Mouse (Mus musculus): ENCODE results near the gene Churc1.

Gene Churc1

DNA sequence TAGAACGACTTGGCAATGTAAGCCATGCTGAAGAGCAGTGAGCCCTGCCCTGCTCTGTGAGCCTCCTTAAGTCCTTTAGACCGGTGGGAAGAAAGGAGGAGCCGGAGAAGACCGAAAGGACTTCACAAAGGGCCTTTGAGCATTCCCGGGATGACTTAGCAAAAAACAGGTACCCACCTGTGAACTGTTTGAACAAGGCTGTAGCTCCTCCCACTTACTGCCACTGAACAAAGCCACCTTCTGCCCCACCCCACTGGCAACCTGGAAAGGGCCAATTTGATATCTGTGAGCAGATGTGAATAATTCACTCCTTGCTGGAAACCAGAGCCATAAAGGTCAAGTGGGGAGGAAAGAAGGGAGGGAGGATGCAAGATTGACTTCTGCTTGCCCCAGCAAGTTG lies 30.0 kb downstream of the Churc1 start, which contains the start of gene Gpx2:
TSS of gene Gpx2 (minus strand) at position 205 of the 400 bp plus-strand sequence.
- no peak for DNase-seq (ENCODE audit: low read depth, low spot score)

GRCm38 (mm10) chr12:76796938-76797539 lies 31.7 kb downstream of the Churc1 start:
- no peak for DNase-seq (ENCODE audit: low read depth, low spot score)

GRCm38 (mm10) chr12:76798008-76798720 lies 32.8 kb downstream of the Churc1 start:
- no peak for DNase-seq (ENCODE audit: low read depth, low spot score)

DNA sequence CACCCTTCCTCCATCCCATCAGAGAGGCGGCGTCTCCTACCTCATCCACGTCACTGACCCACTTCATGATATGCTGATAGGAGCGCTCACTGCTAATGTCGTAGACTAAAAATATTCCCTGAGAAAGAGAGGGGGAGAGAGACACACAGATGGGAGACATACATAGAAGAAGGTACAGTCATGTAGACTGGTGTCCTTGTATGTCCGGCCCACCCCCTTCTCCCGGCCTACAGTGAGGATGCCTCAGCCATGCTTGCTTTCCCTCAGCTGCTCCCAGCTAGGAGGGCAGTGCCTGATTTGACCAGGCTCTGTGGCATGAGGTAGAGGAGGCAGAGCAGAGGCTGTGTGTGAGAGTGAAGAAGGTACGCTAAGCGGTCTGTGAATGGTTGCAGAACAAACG lies 37.7 kb downstream of the Churc1 start:
- DNase-seq (ENCODE audit: low read depth, low spot score), result no peak

DNA sequence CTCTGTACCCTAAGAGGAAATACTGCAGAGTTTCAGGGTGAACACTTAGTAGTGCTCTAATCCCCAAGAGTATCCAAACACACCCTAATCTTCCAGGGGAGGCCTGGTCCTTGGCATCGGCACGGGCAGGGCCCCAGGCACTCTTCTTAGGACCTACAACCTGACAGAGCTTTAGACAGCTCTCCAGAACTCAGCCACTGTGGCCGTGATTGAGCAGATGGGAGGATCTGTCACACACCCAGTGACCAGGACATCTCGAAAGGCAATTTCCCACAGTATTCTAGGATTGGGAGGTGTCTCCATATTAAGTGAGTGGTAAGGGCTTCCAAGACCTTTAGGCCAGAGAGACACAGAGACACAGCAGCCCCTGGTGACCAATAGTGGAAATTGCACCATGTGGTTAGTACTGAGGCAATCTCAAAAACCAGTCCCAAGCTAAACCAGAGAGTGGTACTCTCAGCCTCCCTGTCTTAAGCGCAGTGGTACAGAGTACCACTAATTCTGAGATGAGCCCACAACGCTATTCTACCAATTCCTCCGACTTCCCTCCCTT lies 38.4 kb downstream of the Churc1 start:
- peak; percentile 70 for DNase-seq (ENCODE audit: low read depth, low spot score)

- no peak for DNase-seq (ENCODE audit: low read depth, low spot score)
Measured at GRCm38 (mm10) chr12:76805056-76805811, 39.9 kb downstream of the Churc1 start.

DNA sequence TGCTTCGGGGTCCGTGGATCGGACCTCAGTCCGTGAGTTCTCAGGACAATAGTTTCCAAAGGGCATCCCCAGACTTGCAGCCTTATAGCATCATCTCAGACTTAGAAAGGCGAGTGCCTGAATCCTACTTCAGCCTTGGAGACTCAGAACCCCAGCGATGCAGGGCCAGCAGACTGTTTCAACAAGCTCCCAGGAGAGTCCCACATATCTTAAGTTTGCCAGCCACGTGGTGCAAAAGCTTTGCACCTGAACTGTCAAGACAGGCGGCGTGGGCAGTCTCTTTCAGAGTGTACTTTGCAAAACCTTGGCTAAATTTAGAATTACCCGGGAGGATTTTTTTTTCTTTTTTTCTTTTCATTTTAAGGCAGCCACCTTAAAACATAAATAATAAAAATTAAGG lies 42.5 kb downstream of the Churc1 start:
- DNase-seq (ENCODE audit: low read depth, low spot score), result no peak

DNA sequence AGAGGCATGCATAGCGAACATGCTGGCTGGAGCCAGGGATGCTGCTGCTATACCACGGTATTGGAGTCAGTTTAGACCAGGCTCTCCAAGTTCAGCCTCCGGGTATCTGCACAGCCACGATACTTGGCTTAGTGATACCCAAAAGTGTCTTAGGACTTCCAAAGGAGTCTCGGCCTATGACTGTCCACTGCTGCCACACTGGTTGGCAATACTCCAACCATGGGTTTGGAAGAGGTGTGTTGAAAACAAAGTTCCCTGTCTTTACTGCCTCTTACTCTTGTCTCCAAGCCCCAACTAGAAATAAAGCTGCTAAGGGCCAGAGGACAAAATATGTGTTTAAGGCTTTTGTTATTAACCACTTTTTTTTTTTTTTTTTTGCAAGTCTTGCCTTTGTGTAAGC lies 45.2 kb downstream of the Churc1 start:
- DNase-seq (ENCODE audit: low read depth, low spot score), result no peak

- no peak for DNase-seq (ENCODE audit: low read depth, low spot score)
Measured at GRCm38 (mm10) chr12:76811006-76811405, 45.7 kb downstream of the Churc1 start.

DNA sequence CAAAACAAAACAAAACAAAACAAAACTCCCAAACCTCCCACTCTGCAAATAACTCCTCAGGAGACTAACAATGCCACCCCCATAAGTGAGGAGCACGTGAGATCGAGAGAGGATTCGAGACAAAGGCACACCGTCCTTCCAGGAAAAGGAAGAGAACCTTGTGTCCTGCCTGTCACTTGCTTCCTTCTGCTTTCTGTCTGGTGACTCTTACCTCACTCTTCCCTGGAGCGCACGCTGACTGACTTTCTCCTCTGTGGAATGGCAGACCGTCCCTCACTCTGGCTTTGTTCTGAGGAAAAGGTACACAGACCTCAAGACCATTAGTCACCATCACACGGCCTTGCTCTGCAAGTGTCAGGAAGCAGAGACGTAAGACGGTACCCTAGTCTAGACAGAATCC lies 48.2 kb downstream of the Churc1 start:
- DNase-seq (ENCODE audit: low read depth, low spot score), result no peak

GRCm38 (mm10) chr12:76814120-76814519 lies 48.8 kb downstream of the Churc1 start:
- DNase-seq (ENCODE audit: low read depth, low spot score), result no peak

GRCm38 (mm10) chr12:76816720-76817119 lies 51.4 kb downstream of the Churc1 start:
- DNase-seq (ENCODE audit: low read depth, low spot score), result no peak

DNA sequence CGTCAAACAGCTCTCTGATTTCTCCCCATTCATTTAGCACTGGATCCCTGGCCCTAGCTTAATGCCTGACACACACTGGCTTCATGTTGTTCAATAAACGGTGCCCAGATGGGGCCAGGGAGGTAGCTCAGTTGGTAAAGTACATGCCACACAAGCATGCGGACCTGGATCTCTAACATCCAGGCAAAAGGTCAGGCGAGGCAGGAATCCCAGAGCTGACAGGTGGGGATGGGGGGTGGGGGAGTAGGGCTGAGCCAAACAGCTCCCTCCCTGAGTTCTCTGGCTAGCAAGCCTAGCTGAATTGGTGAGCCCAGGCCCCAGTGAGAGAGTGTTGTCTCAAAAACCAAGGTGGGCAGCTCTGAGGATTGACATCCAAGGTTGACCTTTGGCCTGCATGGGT lies 51.8 kb downstream of the Churc1 start:
- DNase-seq (ENCODE audit: low read depth, low spot score), result no peak

- DNase-seq (ENCODE audit: low read depth, low spot score), result no peak
Measured at GRCm38 (mm10) chr12:76818120-76818519, 52.8 kb downstream of the Churc1 start.

DNA sequence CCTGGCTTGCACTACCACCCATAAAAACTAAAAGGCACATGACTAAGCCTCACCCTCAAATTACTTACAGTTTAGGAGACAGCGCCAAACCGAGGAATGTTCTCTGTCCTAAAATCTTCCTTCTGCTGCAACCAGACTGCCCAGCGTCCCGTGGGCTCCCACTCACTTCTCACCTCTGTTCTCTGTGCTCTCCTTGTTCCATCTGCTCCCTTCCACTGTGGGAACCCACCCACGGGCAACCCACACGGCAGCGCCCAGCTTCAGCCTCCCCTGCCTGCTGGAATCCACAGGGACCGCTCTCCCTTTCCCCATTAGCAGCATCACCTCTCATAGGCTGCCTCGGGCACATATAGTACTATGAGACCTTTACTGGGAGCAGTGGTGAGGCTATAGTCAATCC lies 53.6 kb downstream of the Churc1 start:
- no peak for DNase-seq (ENCODE audit: low read depth, low spot score)

- DNase-seq (ENCODE audit: low read depth, low spot score), result no peak
Measured at GRCm38 (mm10) chr12:76819816-76820215, 54.5 kb downstream of the Churc1 start.

DNA sequence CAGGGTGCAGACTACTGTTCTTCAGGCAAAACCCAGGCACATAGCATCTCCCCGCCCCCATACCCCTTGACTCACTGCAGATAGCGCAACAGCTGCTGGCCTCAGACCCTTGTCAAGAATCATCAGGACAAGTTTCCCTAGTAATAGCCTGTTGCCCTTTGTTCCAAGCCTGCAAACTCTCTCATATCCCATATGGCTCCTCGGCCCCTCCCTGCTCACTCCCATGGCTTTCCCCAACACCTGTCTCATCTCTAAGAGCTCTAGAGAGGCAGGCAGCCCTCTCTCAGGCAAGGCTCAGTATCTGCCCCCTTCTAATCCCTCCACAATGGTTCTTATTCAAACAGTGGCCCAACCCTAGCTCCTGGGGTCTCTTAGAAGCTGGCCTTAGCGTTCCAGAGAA lies 55.3 kb downstream of the Churc1 start:
- no peak for DNase-seq (ENCODE audit: low read depth, low spot score)

DNA sequence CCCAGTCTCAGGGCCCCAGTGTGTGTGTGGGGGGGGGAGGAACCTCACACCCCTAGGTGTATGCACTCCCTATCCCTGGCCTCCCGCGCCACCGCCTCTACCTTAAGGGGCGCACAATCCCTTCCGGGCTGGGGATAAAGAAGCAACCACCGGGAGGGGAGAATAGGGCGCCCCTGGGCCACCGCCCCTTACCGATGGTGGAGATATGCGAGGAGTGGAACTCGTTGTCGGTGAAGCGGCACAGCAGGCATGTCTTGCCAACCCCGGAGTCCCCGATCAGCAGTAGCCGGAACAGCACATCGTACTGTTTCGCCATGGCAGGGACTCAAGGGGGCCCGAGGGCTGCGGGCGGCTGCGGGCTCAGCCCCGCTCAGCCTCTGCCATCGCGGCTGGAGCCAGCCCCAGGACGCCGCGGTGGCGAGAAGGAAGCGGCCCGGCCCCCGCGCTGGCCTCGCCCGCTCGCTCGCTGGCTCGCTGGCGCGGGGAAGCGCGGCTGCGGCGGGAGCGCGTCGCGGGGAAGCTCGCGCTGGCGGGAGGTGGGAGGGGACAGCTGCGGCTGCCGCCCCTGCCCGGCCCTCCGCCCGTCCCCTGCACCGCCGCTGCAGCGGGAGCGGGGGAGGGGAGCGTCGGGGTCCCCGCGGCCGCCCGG lies 56.8 kb downstream of the Churc1 start:
- peak; percentile 36 for DNase-seq (ENCODE audit: low read depth, low spot score)

DNA sequence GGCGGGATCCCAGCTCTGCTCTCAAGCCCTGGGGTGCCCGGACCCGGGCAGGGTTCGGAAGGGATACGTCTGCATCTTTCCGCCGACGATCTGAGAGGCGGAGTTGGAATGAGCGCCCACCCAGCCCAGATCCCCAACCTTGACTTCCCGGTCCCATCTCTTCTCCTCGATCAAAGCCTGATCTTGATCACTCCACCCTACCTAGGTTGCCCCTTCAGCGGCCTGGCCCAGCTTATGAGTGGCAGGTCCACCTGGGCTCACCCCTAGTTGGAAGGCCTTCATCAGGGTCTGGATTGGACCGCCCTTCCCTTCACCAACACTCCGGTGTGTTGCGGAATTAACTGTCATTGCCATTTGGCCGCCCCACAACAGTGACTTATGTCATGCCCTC lies 57.3 kb downstream of the Churc1 start, which contains the start of gene Rab15:
TSS of gene Rab15 (minus strand) at position 258 of the 391 bp plus-strand sequence.
- DNase-seq (ENCODE audit: low read depth, low spot score), result no peak

DNA sequence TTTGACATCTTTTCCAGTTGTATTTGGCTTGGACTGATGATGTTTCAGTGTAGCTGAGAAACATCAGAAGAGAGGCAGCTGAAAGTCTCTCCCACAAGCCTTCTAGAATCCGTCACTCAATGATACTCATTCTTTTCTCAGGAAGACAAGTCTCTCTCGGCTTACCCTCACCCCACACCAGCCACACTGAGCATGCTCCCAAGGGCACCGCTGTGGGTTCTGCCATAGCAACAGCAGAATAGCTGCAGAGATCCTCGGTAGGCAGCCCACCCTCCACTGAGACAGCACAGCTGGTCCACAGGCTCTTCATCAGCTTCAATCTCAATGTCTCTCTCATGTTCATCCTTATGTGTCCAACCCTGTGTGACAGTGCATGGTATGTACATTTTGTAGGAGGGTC lies 59.9 kb downstream of the Churc1 start:
- no peak for DNase-seq (ENCODE audit: low read depth, low spot score)

- peak; percentile 76 for DNase-seq (ENCODE audit: low read depth, low spot score)
Measured at GRCm38 (mm10) chr12:76832704-76833103, 67.4 kb downstream of the Churc1 start.
